Mouse (Mus musculus) heart, adult 2 months (tissue): ENCODE measurements around the gene Mink1. TPM values are rescaled to one million over a fixed set of nuclear protein-coding genes. Genes with fewer than 3 reads are reported as not detected.
"Not testable (repeated sequence)": the region's sequence is repeated elsewhere in the genome, so short reads cannot be mapped to it uniquely, and the experiment has no call there.

Source experiments
- DNase-seq, 2 experiments: peaks; one replicate each; pipeline ENCODE4 v3.0.0; 2021
- H3K27ac ChIP-seq: fragments of 200-600 bp; 2 replicates; pipeline ENCODE4 v1.8.1; 2022
- H3K27me3 ChIP-seq: fragments of 200-500 bp; 2 replicates; pipeline ENCODE4 v1.6.1; 2012; ENCODE audit warnings: mild to moderate bottlenecking, low read length, inconsistent platforms, mixed read lengths; ENCODE audit not compliant: control insufficient read depth, insufficient read depth
- H3K36me3 ChIP-seq: fragments of 200-500 bp; 2 replicates; pipeline ENCODE4 v1.6.1; 2012; ENCODE audit warnings: low read length, inconsistent platforms; ENCODE audit not compliant: control insufficient read depth, insufficient read depth
- H3K4me1 ChIP-seq: fragments of 200-500 bp; 2 replicates; pipeline ENCODE4 v1.6.1; 2011; ENCODE audit warnings: low read length; ENCODE audit not compliant: control insufficient read depth, insufficient read depth
- H3K4me3 ChIP-seq: fragments of 200-600 bp; 2 replicates; pipeline ENCODE4 v1.8.1; 2022
- H3K79me2 ChIP-seq: fragments of 200-500 bp; replicated peaks from 2 replicates; pipeline ENCODE4 v1.6.1; 2012; ENCODE audit warnings: mild to moderate bottlenecking, inconsistent platforms, low read length, moderate library complexity, mixed read lengths; ENCODE audit not compliant: control insufficient read depth, insufficient read depth
- H3K9ac ChIP-seq: fragments of 200-500 bp; 2 replicates; pipeline ENCODE4 v1.6.1; 2012; ENCODE audit warnings: low read depth, mild to moderate bottlenecking, control low read depth, inconsistent platforms, low read length, mixed read lengths
- CTCF ChIP-seq: fragments of 200-600 bp; IDR thresholded peaks from 2 replicates; pipeline ENCODE4 v1.8.1; 2022; ENCODE audit warnings: antibody characterized with exemption, mild to moderate bottlenecking, moderate library complexity
- EP300 ChIP-seq: fragments of 200-500 bp; IDR thresholded peaks from 2 replicates; pipeline ENCODE4 v1.6.1; 2011; ENCODE audit warnings: low read depth, low read length, control low read depth; ENCODE audit not compliant: insufficient read depth
- POLR2A ChIP-seq: fragments of 200-500 bp; IDR thresholded peaks from 2 replicates; pipeline ENCODE4 v1.6.1; 2011; ENCODE audit warnings: mild to moderate bottlenecking, low read depth, low read length, control low read depth; ENCODE audit not compliant: insufficient read depth
- WGBS: fragments of 180-500 bp; shearing (Covaris S2); methylation state at CpG from one replicate; pipeline ENCODE4 v1.1.7; 2018; 5-methylcytosine and 5-hydroxymethylcytosine counted together
- intact Hi-C: fragments of 180-260 bp; cut with DNase I; formaldehyde crosslinking; loops from one replicate; pipeline ENCODE4 v1.15.1; 2025
- polyA plus RNA-seq: library from polyadenylated mRNA; depleted of rRNA; stranded (reverse); fragments of >200 nt; gene quantifications from 2 replicates; pipeline ENCODE4 v1.2.3, GENCODE M21; 2012
- total RNA-seq, 2 experiments: library from RNA; stranded (reverse); gene quantifications; 2 replicates each; pipeline ENCODE4 v1.2.3; 2021

Mink1 gene
- total and polyA plus RNA-seq, 3 experiments, result 40.8 to 46.8 (median 41.3) TPM

DNA sequence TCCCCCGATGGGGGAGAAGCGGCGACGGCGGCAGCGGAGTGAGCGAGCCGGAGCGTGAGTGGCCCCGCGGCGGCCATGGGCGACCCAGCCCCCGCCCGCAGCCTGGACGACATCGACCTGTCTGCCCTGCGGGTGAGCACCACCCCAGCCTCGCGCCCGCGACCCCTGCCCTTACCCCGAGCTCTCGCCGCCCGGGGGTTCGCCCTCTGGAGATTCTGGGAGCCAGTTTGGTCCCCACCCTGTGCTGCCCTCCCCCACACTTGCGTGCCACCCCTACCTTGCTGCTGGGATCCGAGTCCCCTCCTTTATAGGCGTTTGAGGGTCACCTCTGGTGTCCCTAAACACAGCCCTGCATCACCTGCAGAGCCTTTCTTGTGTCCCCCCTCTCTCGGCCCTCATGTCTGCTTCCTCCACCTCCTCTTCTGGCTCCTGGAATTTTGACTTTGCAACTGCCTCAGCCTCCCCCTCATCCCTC lies 351 bp downstream of the Mink1 start:
- H3K4me3 ChIP-seq, result peak overlapping the region; percentile 91
- peak overlapping the region; percentile 87 for H3K27ac ChIP-seq
- DNase-seq, result no peak
- peaks cover 9% of the 10 kb centered on the region for H3K4me1 ChIP-seq
- H3K9ac ChIP-seq, result peak overlapping the region; percentile 83
- TF ChIP-seq EP300 (no peak), CTCF (no peak), POLR2A (no peak)
- H3K27me3 ChIP-seq, result no peaks in the 10 kb centered on the region
- 0% methylated on average over 22 of the region's 31 CpGs for WGBS
- peaks cover 3% of the 10 kb centered on the region; the same call in 1 of the 2 replicates for H3K79me2 ChIP-seq
- no peaks in the 10 kb centered on the region for H3K36me3 ChIP-seq
- intact Hi-C loops, result loop anchor here (1.0 to 2.0 kb wide), 2 partner anchors 24 to 38 kb away; partner anchors contain the start of gene Psmb6

DNA sequence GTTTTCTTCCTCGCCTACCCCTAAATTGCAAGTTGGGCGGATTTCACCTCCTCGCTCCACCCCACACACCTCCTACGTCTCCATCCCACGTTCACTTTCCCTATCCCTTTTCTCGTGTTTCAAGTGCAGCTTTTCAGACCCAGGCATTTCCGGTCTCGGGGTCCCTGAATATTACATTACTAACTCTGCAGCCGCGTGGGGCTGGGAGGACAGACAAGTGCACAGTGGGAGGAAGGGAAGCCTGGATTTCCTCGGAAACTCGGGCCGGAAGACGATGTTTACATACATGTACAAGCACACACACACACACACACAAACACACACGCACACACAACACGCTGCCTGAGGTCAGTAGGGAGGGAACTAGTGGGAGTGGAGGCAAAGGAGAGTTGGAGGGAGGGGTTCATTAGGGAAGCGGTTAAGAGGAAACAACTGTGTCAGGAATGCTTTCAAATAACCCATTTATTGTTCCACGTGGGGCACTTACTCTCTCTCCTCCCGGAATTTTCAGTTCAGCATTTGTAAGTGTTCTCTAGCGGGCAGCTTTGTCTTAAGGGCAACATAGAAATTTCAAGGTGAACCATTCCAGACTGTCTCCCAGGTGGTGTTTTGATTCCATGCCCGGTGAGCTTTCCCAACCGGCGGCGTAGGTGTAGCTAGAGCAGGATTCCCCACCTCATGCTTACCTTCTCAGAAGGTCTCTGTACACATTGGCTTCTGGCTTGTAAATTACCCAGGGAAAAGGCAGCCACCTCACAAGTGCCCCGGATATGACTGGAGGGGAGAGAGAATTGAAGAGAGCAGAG lies 992 bp downstream of the Mink1 start:
- Histone ChIP-seq H3K27ac (peak overlapping the region; percentile 87), H3K9ac (peak overlapping the region; percentile 83), H3K36me3 (no peaks in the 10 kb centered on the region), H3K27me3 (no peaks in the 10 kb centered on the region), H3K4me3 (peak overlapping the region; percentile 91), H3K79me2 (peaks cover 3% of the 10 kb centered on the region), H3K4me1 (peaks cover 11% of the 10 kb centered on the region)
- no peak for TF ChIP-seq CTCF
- no peak for TF ChIP-seq POLR2A
- TF ChIP-seq EP300, result 0 out of 2 replicates have a peak, but pooled peaks have one; percentile 18
- DNase-seq, result peak; percentile 52 to 63
- WGBS, result 4% methylated on average over 25 of the region's 25 CpGs
- intact Hi-C loops, result loop anchor here (2.0 kb wide), 3 partner anchors 25 to 41 kb away; no protein-coding TSS in a partner anchor

DNA sequence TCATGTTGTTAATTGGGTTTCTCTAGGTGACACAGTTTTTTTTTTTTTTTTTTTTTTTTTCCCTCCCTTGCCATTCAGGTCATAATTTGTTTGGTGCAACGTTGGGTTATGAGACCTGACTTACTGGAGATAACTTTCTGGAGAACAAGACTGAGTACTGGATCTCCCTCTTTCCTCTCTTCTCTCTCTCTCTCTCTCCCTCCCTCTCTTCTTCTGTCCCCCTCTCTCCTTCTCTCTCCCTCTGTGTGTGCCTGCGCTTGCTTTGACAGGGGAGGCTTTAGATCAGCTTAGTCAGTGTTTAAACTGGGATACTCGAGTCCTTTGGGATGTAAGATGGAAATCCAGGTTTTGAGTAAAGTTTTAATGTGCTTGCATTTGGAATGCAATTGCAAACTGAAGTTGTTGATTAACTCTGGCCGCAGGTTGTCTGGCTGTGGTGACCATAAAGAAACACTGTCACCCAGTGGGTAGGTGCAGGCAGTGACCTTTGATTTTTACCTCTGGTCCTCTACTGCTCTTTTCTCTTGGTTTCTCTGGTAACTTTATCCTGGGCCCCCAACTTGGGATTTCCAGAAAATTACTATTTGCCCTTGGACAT lies 1.7 kb downstream of the Mink1 start:
- Histone ChIP-seq H3K27ac (no peak overlapping the region; the same call in 1 of the 2 replicates), H3K27me3 (no peaks in the 10 kb centered on the region), H3K9ac (no peak overlapping the region), H3K36me3 (no peaks in the 10 kb centered on the region), H3K79me2 (peaks cover 3% of the 10 kb centered on the region), H3K4me3 (no peak overlapping the region; the same call in 1 of the 2 replicates), H3K4me1 (peaks cover 11% of the 10 kb centered on the region)
- no peak for DNase-seq
- intact Hi-C loops, result loop anchor here (2.0 kb wide), 2 partner anchors 30 to 40 kb away; no protein-coding TSS in a partner anchor
- 52% methylated on average over 4 of the region's 4 CpGs for WGBS
- no peak for TF ChIP-seq POLR2A
- TF ChIP-seq CTCF, result no peak
- TF ChIP-seq EP300, result no peak

DNA sequence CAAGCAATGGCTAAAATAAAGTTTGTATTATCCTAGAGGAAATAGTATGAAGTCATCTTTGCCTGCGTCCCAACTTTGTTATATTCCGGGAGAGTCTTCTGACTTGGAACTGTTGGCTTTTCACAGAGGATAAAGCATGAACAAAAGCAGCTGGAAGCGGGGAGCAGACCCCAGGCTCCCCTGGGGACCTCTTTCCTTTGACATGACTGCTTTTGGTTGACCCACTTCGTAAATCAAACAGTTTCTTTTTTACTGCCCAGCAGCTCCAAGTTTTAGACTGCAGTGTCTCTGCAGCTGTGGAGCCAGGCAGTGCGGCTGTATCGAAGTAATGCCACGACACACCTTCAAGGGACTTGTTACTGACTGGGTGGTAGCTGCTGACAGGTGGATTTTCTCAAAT lies 3.9 kb downstream of the Mink1 start:
- H3K36me3 ChIP-seq, result no peaks in the 10 kb centered on the region
- peaks cover 11% of the 10 kb centered on the region for H3K4me1 ChIP-seq
- no peak for DNase-seq
- intact Hi-C loops, result loop anchor here (1.0 kb wide), 1 partner anchor 14 kb away; no protein-coding TSS in a partner anchor
- no peak overlapping the region for H3K4me3 ChIP-seq
- H3K79me2 ChIP-seq, result peaks cover 8% of the 10 kb centered on the region
- H3K27ac ChIP-seq, result no peak overlapping the region
- TF ChIP-seq CTCF (no peak), EP300 (no peak), POLR2A (no peak)
- no peak overlapping the region for H3K9ac ChIP-seq
- 54% methylated on average over 7 of the region's 7 CpGs for WGBS
- no peaks in the 10 kb centered on the region for H3K27me3 ChIP-seq

DNA sequence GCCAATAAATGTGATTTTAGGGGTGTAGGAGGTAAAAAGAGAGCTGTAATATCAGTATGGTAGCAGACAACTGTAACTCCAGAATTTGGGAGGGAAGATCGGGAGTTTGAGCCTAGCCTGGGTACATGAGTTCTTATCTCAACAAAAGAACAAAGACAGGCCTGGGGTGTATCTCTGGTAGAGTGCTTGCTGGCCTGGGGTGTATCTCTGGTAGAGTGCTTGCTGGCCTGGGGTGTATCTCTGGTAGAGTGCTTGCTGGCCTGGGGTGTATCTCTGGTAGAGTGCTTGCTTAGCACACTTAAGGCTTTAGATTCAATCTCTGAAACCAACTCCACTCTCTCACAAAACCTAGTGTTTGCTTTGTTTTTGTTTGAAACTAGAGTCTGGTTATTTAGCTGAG lies 7.9 kb downstream of the Mink1 start:
- H3K4me3 ChIP-seq, H3K4me1 ChIP-seq, H3K27ac ChIP-seq, H3K27me3 ChIP-seq, DNase-seq, H3K9ac ChIP-seq, H3K79me2 ChIP-seq, intact Hi-C loops, H3K36me3 ChIP-seq: not testable (repeated sequence)
- 100% methylated on average over 1 of the region's 1 CpGs for WGBS

DNA sequence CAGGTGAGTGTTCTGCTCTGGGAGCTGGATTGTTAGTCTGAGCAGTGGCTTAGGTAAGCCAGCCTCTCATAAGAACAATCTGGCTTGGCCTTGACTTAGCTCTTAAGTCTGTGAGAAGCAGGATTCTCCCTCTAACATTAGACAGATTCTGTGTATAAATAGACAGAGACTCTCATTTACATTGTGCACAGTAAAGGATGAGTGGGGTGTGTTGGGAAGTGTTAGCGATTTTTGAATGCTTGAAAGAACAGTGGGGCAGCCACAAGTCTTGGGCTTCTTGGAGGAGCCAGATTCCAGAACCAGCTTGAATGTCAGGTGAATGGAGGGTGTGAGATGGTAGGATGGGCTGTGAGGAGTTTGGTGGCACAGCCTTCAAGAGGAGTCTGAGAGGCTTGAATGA lies 9.0 kb downstream of the Mink1 start:
- H3K4me3 ChIP-seq, result no peak overlapping the region
- H3K36me3 ChIP-seq, result no peaks in the 10 kb centered on the region
- no peak for DNase-seq
- intact Hi-C loops, result no loop called here
- H3K27ac ChIP-seq, result no peak overlapping the region
- H3K9ac ChIP-seq, result no peak overlapping the region
- 88% methylated on average over 1 of the region's 1 CpGs for WGBS
- no peak for TF ChIP-seq POLR2A
- no peak for TF ChIP-seq EP300
- TF ChIP-seq CTCF, result no peak
- H3K27me3 ChIP-seq, result no peaks in the 10 kb centered on the region
- H3K79me2 ChIP-seq, result peaks cover 9% of the 10 kb centered on the region
- H3K4me1 ChIP-seq, result peaks cover 5% of the 10 kb centered on the region; the same call in 1 of the 2 replicates
